Mouse (Mus musculus) hindbrain, embryonic 15.5 days (tissue): Measurements from ENCODE around the gene Ccdc96. TPM values are rescaled to one million over a fixed set of nuclear protein-coding genes. Genes with fewer than 3 reads are reported as not detected.
A peak's percentile ranks its signal among the peaks of the same experiment; 100 is the strongest.

ENCODE experiments used
- ATAC-seq: fragments of 200-750 bp; cut with Nextera tagmentation; 2 replicates; pipeline ENCODE4 v1.8.0; 2017; ENCODE audit warnings: low read depth, moderate number of reproducible peaks, moderate TSS enrichment; ENCODE audit not compliant: low FRiP score
- H3K27ac ChIP-seq: fragments of 300-500 bp; sonication (generic); replicated peaks from 2 replicates; pipeline ENCODE4 v1.5.1; 2015; ENCODE audit warnings: mild to moderate bottlenecking, inconsistent platforms
- H3K27me3 ChIP-seq: fragments of 300-500 bp; sonication (generic); 2 replicates; pipeline ENCODE4 v1.6.1; 2015; ENCODE audit warnings: control low read depth, inconsistent platforms
- H3K36me3 ChIP-seq: fragments of 300-500 bp; sonication (generic); 2 replicates; pipeline ENCODE4 v1.6.1; 2015; ENCODE audit warnings: control low read depth, inconsistent platforms
- H3K4me1 ChIP-seq: fragments of 300-500 bp; sonication (generic); replicated peaks from 2 replicates; pipeline ENCODE4 v1.6.1; 2015; ENCODE audit warnings: control low read depth, inconsistent platforms
- H3K4me2 ChIP-seq: fragments of 300-500 bp; sonication (generic); 2 replicates; pipeline ENCODE4 v1.6.1; 2015; ENCODE audit warnings: moderate library complexity, mild to moderate bottlenecking, inconsistent platforms
- H3K4me3 ChIP-seq: fragments of 300-500 bp; sonication (generic); 2 replicates; pipeline ENCODE4 v1.5.1; 2015; ENCODE audit warnings: mild to moderate bottlenecking, inconsistent platforms
- H3K9ac ChIP-seq: fragments of 300-500 bp; sonication (generic); 2 replicates; pipeline ENCODE4 v1.6.1; 2015; ENCODE audit warnings: inconsistent platforms
- H3K9me3 ChIP-seq: fragments of 300-500 bp; sonication (generic); 2 replicates; pipeline ENCODE4 v1.6.1; 2016; ENCODE audit warnings: control low read depth, inconsistent platforms
- WGBS: fragments of 180-500 bp; shearing (Covaris S2); methylation state at CpG from one replicate; pipeline ENCODE4 v1.1.7; 2015; 5-methylcytosine and 5-hydroxymethylcytosine counted together
- polyA plus RNA-seq: library from polyadenylated mRNA; unstranded; fragments of >200 nt; fragmentation: Nextera tagmentation; extraction: Ambion mirVana; gene quantifications from 2 replicates; pipeline ENCODE4 v1.2.1, GENCODE M21; 2015

Gene Ccdc96
- polyA plus RNA-seq, 1 experiment from 2014 or later, result 3.5 TPM

DNA sequence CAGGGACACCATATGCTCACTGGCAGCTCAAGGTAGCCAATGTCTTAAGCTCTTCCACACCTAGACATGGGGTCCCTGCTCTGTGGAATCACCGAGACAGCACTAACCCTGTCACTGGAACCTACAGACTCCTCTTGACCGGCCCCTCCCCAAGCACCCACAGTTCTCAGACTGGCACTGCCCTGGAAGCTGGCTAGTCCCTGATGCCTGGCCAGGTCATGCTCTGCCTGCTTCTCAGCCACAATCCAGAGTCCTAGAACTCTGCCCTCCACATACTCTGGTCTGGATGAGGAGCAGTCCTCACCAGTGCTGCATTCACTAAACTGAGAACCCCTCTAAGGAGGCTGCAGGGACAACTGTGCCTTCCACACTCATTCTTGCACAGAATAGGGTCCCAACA, 26.6 kb downstream of the Ccdc96 start:
- Histone ChIP-seq H3K27ac (no peak overlapping the region), H3K4me1 (no peaks in the 10 kb centered on the region), H3K9me3 (no peaks in the 10 kb centered on the region), H3K9ac (no peak overlapping the region), H3K4me2 (no peak overlapping the region), H3K27me3 (no peaks in the 10 kb centered on the region), H3K4me3 (no peak overlapping the region), H3K36me3 (peaks cover 72% of the 10 kb centered on the region)
- WGBS, result 95% methylated on average over 2 of the region's 2 CpGs
- ATAC-seq, result no peak

- H3K4me2 ChIP-seq, result no peak overlapping the region
- H3K9me3 ChIP-seq, result no peaks in the 10 kb centered on the region
- peaks cover 72% of the 10 kb centered on the region for H3K36me3 ChIP-seq
- WGBS, result 91% methylated on average over 1 of the region's 1 CpGs
- no peak overlapping the region for H3K9ac ChIP-seq
- no peak overlapping the region for H3K4me3 ChIP-seq
- no peak overlapping the region for H3K27ac ChIP-seq
- no peak for ATAC-seq
- H3K27me3 ChIP-seq, result no peaks in the 10 kb centered on the region
- H3K4me1 ChIP-seq, result no peaks in the 10 kb centered on the region
These were observed 30.7 kb downstream of the Ccdc96 start for GRCm38 (mm10) chr5:36515126-36515525.

- no peak for ATAC-seq
- Histone ChIP-seq H3K27me3 (no peaks in the 10 kb centered on the region), H3K36me3 (peaks cover 73% of the 10 kb centered on the region), H3K27ac (no peak overlapping the region), H3K9ac (no peak overlapping the region), H3K4me1 (no peaks in the 10 kb centered on the region), H3K4me2 (no peak overlapping the region), H3K4me3 (no peak overlapping the region), H3K9me3 (no peaks in the 10 kb centered on the region)
- 84% methylated on average over 5 of the region's 5 CpGs for WGBS
These were observed 31.2 kb downstream of the Ccdc96 start for GRCm38 (mm10) chr5:36515558-36515957.

DNA sequence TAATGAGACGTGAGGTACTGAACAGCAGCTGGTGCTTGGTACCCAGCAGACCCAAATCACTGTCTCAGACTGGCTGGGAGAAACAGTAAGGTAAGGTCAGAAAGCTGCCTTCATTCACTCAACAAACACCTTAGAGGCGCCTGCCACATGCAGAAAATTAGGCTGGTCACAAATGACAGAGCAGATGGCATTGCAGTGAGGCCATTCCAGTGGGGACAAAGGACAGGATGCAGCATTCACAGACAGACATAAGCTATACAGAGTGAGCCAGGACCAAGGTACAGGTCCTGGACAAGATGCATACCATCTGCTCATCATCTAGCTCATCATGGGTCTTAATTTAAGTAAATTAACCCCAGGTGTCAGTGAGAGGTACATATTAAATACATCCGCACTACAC, 33.2 kb downstream of the Ccdc96 start:
- no peak overlapping the region for H3K4me3 ChIP-seq
- H3K27ac ChIP-seq, result 0 out of 2 replicates have a peak overlapping the region, but pooled peaks have one; percentile 35
- H3K36me3 ChIP-seq, result peaks cover 75% of the 10 kb centered on the region
- peak; percentile 45; the same call in 1 of the 2 replicates for ATAC-seq
- no peaks in the 10 kb centered on the region for H3K4me1 ChIP-seq
- no peaks in the 10 kb centered on the region for H3K27me3 ChIP-seq
- H3K9me3 ChIP-seq, result no peaks in the 10 kb centered on the region
- no peak overlapping the region for H3K9ac ChIP-seq
- H3K4me2 ChIP-seq, result no peak overlapping the region
- WGBS, result 77% methylated on average over 3 of the region's 3 CpGs

DNA sequence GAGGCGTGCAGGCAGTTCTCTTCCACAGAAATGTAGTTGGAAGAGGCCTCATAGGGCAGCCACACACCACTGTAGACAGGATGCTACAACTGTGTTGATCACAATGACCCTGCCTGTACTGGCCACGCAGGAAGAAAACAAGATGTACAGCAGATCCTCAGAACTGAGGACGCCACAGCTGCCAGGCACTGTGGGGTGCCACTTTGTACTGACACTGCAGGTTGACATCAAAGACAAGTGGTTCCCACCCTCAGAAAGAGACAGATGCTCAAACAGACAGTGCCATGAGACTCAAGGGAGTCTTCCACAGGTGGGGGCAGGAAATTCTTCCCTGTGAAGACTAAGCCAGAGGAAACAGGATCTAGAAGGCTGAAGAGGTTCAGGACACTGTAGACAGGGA, 35.4 kb downstream of the Ccdc96 start:
- 67% methylated on average over 3 of the region's 3 CpGs for WGBS
- H3K4me1 ChIP-seq, result no peaks in the 10 kb centered on the region
- H3K36me3 ChIP-seq, result peaks cover 63% of the 10 kb centered on the region
- no peaks in the 10 kb centered on the region for H3K9me3 ChIP-seq
- H3K4me3 ChIP-seq, result no peak overlapping the region
- H3K9ac ChIP-seq, result no peak overlapping the region
- H3K4me2 ChIP-seq, result no peak overlapping the region
- H3K27ac ChIP-seq, result no peak overlapping the region
- H3K27me3 ChIP-seq, result no peaks in the 10 kb centered on the region
- ATAC-seq, result peak; percentile 38; the same call in 1 of the 2 replicates

- H3K36me3 ChIP-seq, result peaks cover 45% of the 10 kb centered on the region
- no peak overlapping the region for H3K9ac ChIP-seq
- no peaks in the 10 kb centered on the region for H3K27me3 ChIP-seq
- H3K27ac ChIP-seq, result no peak overlapping the region
- ATAC-seq, result no peak
- 76% methylated on average over 2 of the region's 2 CpGs for WGBS
- H3K4me2 ChIP-seq, result no peak overlapping the region
- no peak overlapping the region for H3K4me3 ChIP-seq
- no peaks in the 10 kb centered on the region for H3K9me3 ChIP-seq
- peaks cover 20% of the 10 kb centered on the region for H3K4me1 ChIP-seq
These were observed 38.4 kb downstream of the Ccdc96 start for GRCm38 (mm10) chr5:36522782-36523181.

DNA sequence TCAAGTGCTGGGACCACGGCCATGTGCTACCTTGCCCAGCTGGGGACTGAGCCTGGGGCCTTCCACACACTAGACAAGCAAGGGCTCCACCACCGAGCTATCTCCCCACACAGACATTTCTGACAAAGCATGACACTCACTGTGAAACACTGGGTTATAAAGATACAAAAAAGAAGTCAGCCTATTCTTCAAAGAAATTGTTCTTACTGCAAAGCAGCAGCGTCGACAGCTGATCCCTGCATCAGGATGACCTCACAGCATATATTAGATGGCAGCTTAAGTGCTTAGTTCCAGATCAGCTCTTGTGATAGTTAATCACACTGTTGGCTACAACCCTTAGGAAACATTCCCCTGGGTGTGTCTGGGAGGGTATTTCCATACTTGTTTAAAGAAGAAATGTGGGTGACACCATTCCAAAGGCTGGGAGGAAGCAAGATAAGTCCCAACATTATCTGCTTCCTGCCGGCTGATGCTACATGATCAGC, 38.9 kb downstream of the Ccdc96 start:
- no peak for ATAC-seq
- Histone ChIP-seq H3K36me3 (peaks cover 40% of the 10 kb centered on the region), H3K27ac (no peak overlapping the region), H3K9me3 (no peaks in the 10 kb centered on the region), H3K4me1 (peaks cover 24% of the 10 kb centered on the region), H3K9ac (no peak overlapping the region), H3K4me2 (no peak overlapping the region), H3K27me3 (no peaks in the 10 kb centered on the region), H3K4me3 (no peak overlapping the region)
- 85% methylated on average over 5 of the region's 5 CpGs for WGBS

DNA sequence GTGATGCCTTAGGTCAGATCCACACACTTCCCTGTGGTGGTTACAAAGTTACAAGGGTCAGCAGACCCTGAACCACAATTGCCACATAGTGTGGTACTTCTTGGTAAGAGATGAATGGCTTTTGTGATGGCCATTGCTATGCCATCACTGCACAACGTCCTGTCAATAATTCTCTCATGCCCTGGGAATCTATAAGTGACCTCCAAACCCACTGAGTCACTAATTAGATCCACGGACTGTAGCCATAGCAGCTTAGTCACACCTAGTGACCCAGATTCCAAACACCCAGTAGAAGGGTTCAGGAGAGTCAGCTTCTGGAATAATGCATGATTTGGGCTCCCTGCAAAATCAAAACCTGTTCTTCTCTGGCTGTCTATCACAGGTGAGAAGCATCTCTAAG, 40.8 kb downstream of the Ccdc96 start:
- Histone ChIP-seq H3K9ac (no peak overlapping the region), H3K36me3 (peaks cover 25% of the 10 kb centered on the region), H3K4me1 (peaks cover 40% of the 10 kb centered on the region), H3K27ac (no peak overlapping the region), H3K4me2 (no peak overlapping the region), H3K4me3 (no peak overlapping the region), H3K27me3 (no peaks in the 10 kb centered on the region), H3K9me3 (no peaks in the 10 kb centered on the region)
- WGBS, result 64% methylated on average over 2 of the region's 2 CpGs
- no peak for ATAC-seq

DNA sequence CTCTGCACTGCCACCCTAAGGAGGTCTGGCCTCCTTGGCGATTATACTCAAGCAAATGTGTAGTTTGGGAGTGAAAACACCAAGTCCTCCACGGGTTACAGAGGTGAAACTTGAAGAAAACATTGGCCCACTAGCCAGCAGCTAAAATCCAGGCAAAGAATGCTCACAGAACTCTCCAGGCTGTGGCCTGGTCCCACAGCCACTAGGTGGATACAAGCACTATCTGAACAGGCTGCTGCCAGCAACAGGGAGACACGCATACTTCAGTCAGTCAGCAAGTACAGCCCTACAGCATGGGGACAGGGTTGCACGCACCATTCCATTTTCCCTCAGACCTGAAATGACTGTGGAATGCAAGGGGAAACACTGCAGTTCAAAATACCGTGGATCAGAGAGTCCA, 41.9 kb downstream of the Ccdc96 start:
- Histone ChIP-seq H3K4me2 (no peak overlapping the region), H3K27ac (no peak overlapping the region), H3K9me3 (no peaks in the 10 kb centered on the region), H3K4me1 (peaks cover 48% of the 10 kb centered on the region), H3K27me3 (no peaks in the 10 kb centered on the region), H3K9ac (no peak overlapping the region), H3K36me3 (peaks cover 16% of the 10 kb centered on the region), H3K4me3 (no peak overlapping the region)
- no peak for ATAC-seq
- 83% methylated on average over 5 of the region's 5 CpGs for WGBS

GRCm38 (mm10) chr5:36526921-36527320, 42.5 kb downstream of the Ccdc96 start:
- Histone ChIP-seq H3K9me3 (no peaks in the 10 kb centered on the region), H3K9ac (no peak overlapping the region), H3K27me3 (no peaks in the 10 kb centered on the region), H3K36me3 (peaks cover 9% of the 10 kb centered on the region), H3K4me3 (no peak overlapping the region), H3K4me1 (peaks cover 48% of the 10 kb centered on the region), H3K4me2 (no peak overlapping the region), H3K27ac (no peak overlapping the region)
- 90% methylated on average over 2 of the region's 2 CpGs for WGBS
- no peak for ATAC-seq

- Histone ChIP-seq H3K9ac (peak overlapping the region; percentile 88), H3K4me2 (peak overlapping the region; percentile 72), H3K9me3 (no peaks in the 10 kb centered on the region), H3K4me3 (peak overlapping the region; percentile 93), H3K36me3 (no peaks in the 10 kb centered on the region), H3K27ac (peak overlapping the region; percentile 91), H3K27me3 (no peaks in the 10 kb centered on the region), H3K4me1 (peaks cover 48% of the 10 kb centered on the region)
- WGBS, result 10% methylated on average over 5 of the region's 5 CpGs
- no peak for ATAC-seq
These were observed 45.3 kb downstream of the Ccdc96 start for GRCm38 (mm10) chr5:36529698-36530097.

GRCm38 (mm10) chr5:36530129-36530751, 45.9 kb downstream of the Ccdc96 start:
- H3K36me3 ChIP-seq, result no peaks in the 10 kb centered on the region
- peaks cover 48% of the 10 kb centered on the region for H3K4me1 ChIP-seq
- peak overlapping the region; percentile 93 for H3K4me3 ChIP-seq
- peak overlapping the region; percentile 88 for H3K9ac ChIP-seq
- H3K9me3 ChIP-seq, result no peaks in the 10 kb centered on the region
- 0% methylated on average over 28 of the region's 28 CpGs for WGBS
- ATAC-seq, result peak; percentile 97
- peak overlapping the region; percentile 91 for H3K27ac ChIP-seq
- peak overlapping the region; percentile 72 for H3K4me2 ChIP-seq
- H3K27me3 ChIP-seq, result no peaks in the 10 kb centered on the region
